Mouse (Mus musculus): Measurements from ENCODE around the gene Capn15. TPM values are rescaled to one million over a fixed set of nuclear protein-coding genes. Genes with fewer than 3 reads are reported as not detected.

Gene Capn15
- polyA plus RNA-seq, 1 experiment from 2014 or later, result 27.5 TPM

GRCm38 (mm10) chr17:26005731-26006450 is 20.3 kb upstream of the Capn15 start:
- 88% methylated on average over 10 of the region's 10 CpGs for WGBS
- no peaks in the 10 kb centered on the region for H3K27me3 ChIP-seq (ENCODE audit: control insufficient read depth, insufficient read depth, low read length)
- no peak overlapping the region for H3K4me2 ChIP-seq (replicated peaks)
- H3K27ac ChIP-seq, result no peak overlapping the region
- H3K4me1 ChIP-seq (replicated peaks; ENCODE audit: control insufficient read depth, insufficient read depth, low read length), result no peaks in the 10 kb centered on the region
- no peaks in the 10 kb centered on the region for H3K9me3 ChIP-seq (ENCODE audit: control insufficient read depth, low read length)
- H3K9ac ChIP-seq, result no peak overlapping the region
- DNase-seq (ENCODE audit: low spot score), result no peak
- peaks cover 83% of the 10 kb centered on the region for H3K36me3 ChIP-seq (replicated peaks; ENCODE audit: control insufficient read depth, insufficient read depth)
- no peak overlapping the region for H3K4me3 ChIP-seq (replicated peaks; ENCODE audit: low read length)
- no peak for ATAC-seq (ENCODE audit: low FRiP score)

DNA sequence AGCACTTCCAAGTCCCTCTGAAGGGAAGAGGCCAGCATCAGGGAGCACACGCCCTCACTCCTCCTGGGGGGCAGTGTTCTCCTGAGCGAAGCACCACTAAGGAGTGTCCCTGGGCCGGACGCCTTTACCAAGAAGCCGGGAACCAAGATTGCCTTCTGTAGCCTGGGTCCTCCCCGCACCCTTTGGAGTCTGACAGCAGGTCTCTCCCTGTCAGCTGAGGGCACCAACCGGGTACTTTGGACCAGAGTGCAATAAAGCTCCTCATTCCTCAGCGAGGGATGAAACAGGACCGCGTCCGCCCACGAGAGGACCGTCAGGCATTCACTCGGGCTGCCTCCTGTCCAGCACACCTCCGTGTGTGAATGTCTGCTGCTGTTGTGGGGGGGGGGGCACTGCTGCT is 19.1 kb upstream of the Capn15 start:
- ATAC-seq (ENCODE audit: low FRiP score) (no peak), DNase-seq (ENCODE audit: low spot score) (no peak)
- whole genome bisulfite sequencing, result 92% methylated on average over 15 of the region's 15 CpGs
- Histone ChIP-seq H3K27me3 (ENCODE audit: control insufficient read depth, insufficient read depth, low read length) (no peaks in the 10 kb centered on the region), H3K4me3 (replicated peaks; ENCODE audit: low read length) (no peak overlapping the region), H3K36me3 (replicated peaks; ENCODE audit: control insufficient read depth, insufficient read depth) (peaks cover 79% of the 10 kb centered on the region), H3K4me2 (replicated peaks) (no peak overlapping the region), H3K27ac (no peak overlapping the region), H3K9me3 (ENCODE audit: control insufficient read depth, low read length) (no peaks in the 10 kb centered on the region), H3K9ac (no peak overlapping the region), H3K4me1 (replicated peaks; ENCODE audit: control insufficient read depth, insufficient read depth, low read length) (no peaks in the 10 kb centered on the region)

- Histone ChIP-seq H3K27me3 (ENCODE audit: control insufficient read depth, insufficient read depth, low read length) (no peaks in the 10 kb centered on the region), H3K27ac (no peak overlapping the region), H3K4me1 (replicated peaks; ENCODE audit: control insufficient read depth, insufficient read depth, low read length) (no peaks in the 10 kb centered on the region), H3K4me3 (replicated peaks; ENCODE audit: low read length) (no peak overlapping the region), H3K9ac (no peak overlapping the region), H3K36me3 (replicated peaks; ENCODE audit: control insufficient read depth, insufficient read depth) (peaks cover 80% of the 10 kb centered on the region), H3K9me3 (ENCODE audit: control insufficient read depth, low read length) (no peaks in the 10 kb centered on the region), H3K4me2 (replicated peaks) (no peak overlapping the region)
- WGBS, result 91% methylated on average over 2 of the region's 2 CpGs
- no peak for DNase-seq (ENCODE audit: low spot score)
- ATAC-seq (ENCODE audit: low FRiP score), result no peak
Measured at GRCm38 (mm10) chr17:26003864-26004263, 18.3 kb upstream of the Capn15 start.

GRCm38 (mm10) chr17:25998425-25998824 is 12.8 kb upstream of the Capn15 start:
- H3K9me3 ChIP-seq (ENCODE audit: control insufficient read depth, low read length), result no peaks in the 10 kb centered on the region
- no peak for DNase-seq (ENCODE audit: low spot score)
- no peak overlapping the region for H3K4me3 ChIP-seq (replicated peaks; ENCODE audit: low read length)
- no peak overlapping the region for H3K27ac ChIP-seq
- H3K9ac ChIP-seq, result no peak overlapping the region
- no peaks in the 10 kb centered on the region for H3K4me1 ChIP-seq (replicated peaks; ENCODE audit: control insufficient read depth, insufficient read depth, low read length)
- no peaks in the 10 kb centered on the region for H3K27me3 ChIP-seq (ENCODE audit: control insufficient read depth, insufficient read depth, low read length)
- H3K4me2 ChIP-seq (replicated peaks), result no peak overlapping the region
- ATAC-seq (ENCODE audit: low FRiP score), result no peak
- WGBS, result 88% methylated on average over 11 of the region's 11 CpGs
- H3K36me3 ChIP-seq (replicated peaks; ENCODE audit: control insufficient read depth, insufficient read depth), result peaks cover 78% of the 10 kb centered on the region

DNA sequence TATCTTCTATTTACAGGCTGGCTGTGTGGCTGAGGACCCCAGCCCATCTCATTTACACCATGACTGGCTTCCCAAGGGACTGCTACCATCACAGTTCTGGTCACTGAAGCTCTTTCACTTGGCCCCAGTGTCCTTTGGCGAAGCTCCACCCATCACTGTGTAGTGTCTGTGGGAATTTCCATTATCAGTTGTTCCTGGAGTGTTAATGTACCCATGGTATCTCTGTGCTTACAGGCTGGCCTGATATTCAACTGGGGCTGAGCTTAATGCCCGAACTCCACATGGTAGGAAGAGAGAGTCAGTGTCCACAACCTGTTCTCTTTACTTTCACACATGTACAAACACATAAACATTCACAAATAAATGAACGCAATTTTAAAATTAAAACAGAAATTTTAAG is 7.9 kb upstream of the Capn15 start:
- Histone ChIP-seq H3K9ac (no peak overlapping the region), H3K4me3 (replicated peaks; ENCODE audit: low read length) (no peak overlapping the region), H3K4me1 (replicated peaks; ENCODE audit: control insufficient read depth, insufficient read depth, low read length) (no peaks in the 10 kb centered on the region), H3K4me2 (replicated peaks) (no peak overlapping the region), H3K27ac (no peak overlapping the region), H3K27me3 (ENCODE audit: control insufficient read depth, insufficient read depth, low read length) (no peaks in the 10 kb centered on the region), H3K36me3 (replicated peaks; ENCODE audit: control insufficient read depth, insufficient read depth) (peaks cover 90% of the 10 kb centered on the region), H3K9me3 (ENCODE audit: control insufficient read depth, low read length) (no peaks in the 10 kb centered on the region)
- 93% methylated on average over 3 of the region's 3 CpGs for WGBS
- DNase-seq (ENCODE audit: low spot score) (no peak), ATAC-seq (ENCODE audit: low FRiP score) (no peak)

- ATAC-seq (ENCODE audit: low FRiP score), result no peak
- no peaks in the 10 kb centered on the region for H3K27me3 ChIP-seq (ENCODE audit: control insufficient read depth, insufficient read depth, low read length)
- no peak overlapping the region for H3K4me3 ChIP-seq (replicated peaks; ENCODE audit: low read length)
- H3K36me3 ChIP-seq (replicated peaks; ENCODE audit: control insufficient read depth, insufficient read depth), result peaks cover 78% of the 10 kb centered on the region
- no peaks in the 10 kb centered on the region for H3K9me3 ChIP-seq (ENCODE audit: control insufficient read depth, low read length)
- no peak overlapping the region for H3K27ac ChIP-seq
- 98% methylated on average over 4 of the region's 4 CpGs for WGBS
- no peaks in the 10 kb centered on the region for H3K4me1 ChIP-seq (replicated peaks; ENCODE audit: control insufficient read depth, insufficient read depth, low read length)
- DNase-seq (ENCODE audit: low spot score), result no peak
- no peak overlapping the region for H3K9ac ChIP-seq
- no peak overlapping the region for H3K4me2 ChIP-seq (replicated peaks)
Measured at GRCm38 (mm10) chr17:25992274-25992673, 6.7 kb upstream of the Capn15 start.

DNA sequence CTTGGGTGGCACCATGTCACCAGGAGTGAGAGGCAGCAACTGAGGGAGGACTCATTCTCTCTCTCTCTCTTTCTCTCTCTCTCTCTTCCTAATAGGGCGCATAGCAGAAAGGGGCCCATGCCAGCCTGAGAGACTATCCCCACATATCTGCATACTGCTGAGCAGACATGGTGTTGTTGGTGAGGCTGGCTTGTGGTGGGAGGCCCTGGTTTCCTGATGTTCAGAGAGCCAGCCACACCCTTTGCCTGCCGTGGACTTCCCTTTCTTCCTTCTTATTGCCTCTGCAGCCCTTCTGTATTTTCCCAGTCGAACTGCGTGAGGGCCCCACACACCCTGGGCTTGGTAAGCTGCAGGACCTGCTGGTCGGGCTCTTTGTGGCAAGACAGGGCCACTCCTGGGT is 4.7 kb upstream of the Capn15 start:
- ATAC-seq (ENCODE audit: low FRiP score) (no peak), DNase-seq (ENCODE audit: low spot score) (no peak)
- H3K4me1 ChIP-seq (replicated peaks; ENCODE audit: control insufficient read depth, insufficient read depth, low read length), result no peaks in the 10 kb centered on the region
- H3K9me3 ChIP-seq (ENCODE audit: control insufficient read depth, low read length), result no peaks in the 10 kb centered on the region
- 94% methylated on average over 5 of the region's 5 CpGs for WGBS
- H3K27me3 ChIP-seq (ENCODE audit: control insufficient read depth, insufficient read depth, low read length), result no peaks in the 10 kb centered on the region
- H3K36me3 ChIP-seq (replicated peaks; ENCODE audit: control insufficient read depth, insufficient read depth), result peaks cover 65% of the 10 kb centered on the region
- H3K9ac ChIP-seq, result no peak overlapping the region
- no peak overlapping the region for H3K27ac ChIP-seq
- no peak overlapping the region for H3K4me2 ChIP-seq (replicated peaks)
- H3K4me3 ChIP-seq (replicated peaks; ENCODE audit: low read length), result no peak overlapping the region

- ATAC-seq (ENCODE audit: low FRiP score) (no peak; the same call in 1 of the 2 replicates), DNase-seq (ENCODE audit: low spot score) (no peak)
- Histone ChIP-seq H3K27me3 (ENCODE audit: control insufficient read depth, insufficient read depth, low read length) (no peaks in the 10 kb centered on the region), H3K36me3 (replicated peaks; ENCODE audit: control insufficient read depth, insufficient read depth) (peaks cover 13% of the 10 kb centered on the region), H3K9me3 (ENCODE audit: control insufficient read depth, low read length) (no peaks in the 10 kb centered on the region), H3K4me1 (replicated peaks; ENCODE audit: control insufficient read depth, insufficient read depth, low read length) (peaks cover 20% of the 10 kb centered on the region), H3K27ac (peak overlapping the region; percentile 89), H3K4me2 (replicated peaks) (peak overlapping the region; percentile 86), H3K9ac (peak overlapping the region; percentile 91), H3K4me3 (replicated peaks; ENCODE audit: low read length) (peak overlapping the region; percentile 90)
- 11% methylated on average over 17 of the region's 17 CpGs for whole genome bisulfite sequencing
Measured at GRCm38 (mm10) chr17:25984556-25985305, 865 bp downstream of the Capn15 start.

DNA sequence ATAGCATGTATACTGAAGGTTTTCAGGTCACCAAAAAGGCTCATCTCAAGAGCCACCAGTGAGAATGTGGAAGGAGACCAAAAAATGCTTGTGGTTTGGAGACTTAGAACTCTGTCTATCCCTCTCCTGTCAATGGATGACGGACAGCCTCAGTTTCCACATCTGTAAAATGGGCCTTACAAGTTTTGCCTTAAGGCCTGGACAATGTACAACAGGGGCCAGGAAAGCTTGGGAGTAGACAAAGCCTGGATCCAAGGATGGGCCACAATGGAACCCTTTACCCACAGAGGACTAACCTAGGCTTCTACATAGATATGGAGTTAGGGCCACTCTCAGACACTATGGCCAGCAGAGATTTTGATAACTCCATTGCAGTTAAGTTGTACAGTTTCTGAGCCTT is 1.5 kb downstream of the Capn15 start:
- ATAC-seq (ENCODE audit: low FRiP score) (no peak), DNase-seq (ENCODE audit: low spot score) (no peak)
- no peaks in the 10 kb centered on the region for H3K9me3 ChIP-seq (ENCODE audit: control insufficient read depth, low read length)
- H3K36me3 ChIP-seq (replicated peaks; ENCODE audit: control insufficient read depth, insufficient read depth), result peaks cover 6% of the 10 kb centered on the region; the same call in 1 of the 2 replicates
- H3K27me3 ChIP-seq (ENCODE audit: control insufficient read depth, insufficient read depth, low read length), result no peaks in the 10 kb centered on the region
- peak overlapping the region; percentile 90 for H3K4me3 ChIP-seq (replicated peaks; ENCODE audit: low read length)
- H3K4me2 ChIP-seq (replicated peaks), result peak overlapping the region; percentile 86
- H3K27ac ChIP-seq, result no peak overlapping the region
- peaks cover 20% of the 10 kb centered on the region for H3K4me1 ChIP-seq (replicated peaks; ENCODE audit: control insufficient read depth, insufficient read depth, low read length)
- H3K9ac ChIP-seq, result peak overlapping the region; percentile 91
- 100% methylated on average over 1 of the region's 1 CpGs for WGBS
